Mouse (Mus musculus): ENCODE results near the gene Armc9.

The Armc9 gene

GRCm38 (mm10) chr1:86271707-86272106, 117.1 kb downstream of the Armc9 start:
- DNase-seq (ENCODE audit: extremely low spot score, low spot score), result no peak

- DNase-seq (ENCODE audit: extremely low spot score, low spot score), result no peak
Measured at GRCm38 (mm10) chr1:86277055-86277454, 122.5 kb downstream of the Armc9 start.

GRCm38 (mm10) chr1:86281781-86282536, 127.4 kb downstream of the Armc9 start:
- DNase-seq (ENCODE audit: extremely low spot score, low spot score), result no peak

- no peak for DNase-seq (ENCODE audit: extremely low spot score, low spot score)
Measured at GRCm38 (mm10) chr1:86284101-86284500, 129.5 kb downstream of the Armc9 start.

- DNase-seq (ENCODE audit: extremely low spot score, low spot score), result no peak
Measured at GRCm38 (mm10) chr1:86285295-86285694, 130.7 kb downstream of the Armc9 start.

- no peak for DNase-seq (ENCODE audit: extremely low spot score, low spot score)
Measured at GRCm38 (mm10) chr1:86287473-86287872, 132.9 kb downstream of the Armc9 start.

- no peak for DNase-seq (ENCODE audit: extremely low spot score, low spot score)
Measured at GRCm38 (mm10) chr1:86290452-86290851, 135.9 kb downstream of the Armc9 start.

GRCm38 (mm10) chr1:86293091-86293490, 138.5 kb downstream of the Armc9 start:
- no peak for DNase-seq (ENCODE audit: extremely low spot score, low spot score)

- no peak for DNase-seq (ENCODE audit: extremely low spot score, low spot score)
Measured at GRCm38 (mm10) chr1:86293868-86294267, 139.3 kb downstream of the Armc9 start.

GRCm38 (mm10) chr1:86294472-86294871, 139.9 kb downstream of the Armc9 start:
- no peak for DNase-seq (ENCODE audit: extremely low spot score, low spot score)

GRCm38 (mm10) chr1:86300093-86300492, 145.5 kb downstream of the Armc9 start:
- no peak for DNase-seq (ENCODE audit: extremely low spot score, low spot score)

GRCm38 (mm10) chr1:86300731-86301130, 146.2 kb downstream of the Armc9 start:
- DNase-seq (ENCODE audit: extremely low spot score, low spot score), result no peak

- DNase-seq (ENCODE audit: extremely low spot score, low spot score), result no peak
Measured at GRCm38 (mm10) chr1:86301221-86302091, 146.9 kb downstream of the Armc9 start.

GRCm38 (mm10) chr1:86302532-86302931, 148.0 kb downstream of the Armc9 start, which contains the start of gene B3gnt7:
Gene B3gnt7, plus strand, starts transcription at chr1:86302832.
- DNase-seq (ENCODE audit: extremely low spot score, low spot score), result no peak

- peak; percentile 75 for DNase-seq (ENCODE audit: extremely low spot score, low spot score)
Measured at GRCm38 (mm10) chr1:86303063-86303872, 148.7 kb downstream of the Armc9 start.

- no peak for DNase-seq (ENCODE audit: extremely low spot score, low spot score)
Measured at GRCm38 (mm10) chr1:86303873-86304250, 149.3 kb downstream of the Armc9 start.

- no peak for DNase-seq (ENCODE audit: extremely low spot score, low spot score)
Measured at GRCm38 (mm10) chr1:86306686-86307085, 152.1 kb downstream of the Armc9 start.

- no peak for DNase-seq (ENCODE audit: extremely low spot score, low spot score)
Measured at GRCm38 (mm10) chr1:86307177-86307762, 152.7 kb downstream of the Armc9 start.

- DNase-seq (ENCODE audit: extremely low spot score, low spot score), result no peak
Measured at GRCm38 (mm10) chr1:86307871-86308641, 153.5 kb downstream of the Armc9 start.

GRCm38 (mm10) chr1:86309270-86309833, 154.8 kb downstream of the Armc9 start:
- no peak for DNase-seq (ENCODE audit: extremely low spot score, low spot score)

Measured in neural tube, embryonic 10.5 days (tissue).